Mouse (Mus musculus) ovary, adult 2 months (tissue): ENCODE data around the gene Cnrip1. TPM values are rescaled to one million over a fixed set of nuclear protein-coding genes. Genes with fewer than 3 reads are reported as not detected.

Experiments used
- polyA plus RNA-seq: library from polyadenylated mRNA; depleted of rRNA; stranded (reverse); fragments of >200 nt; gene quantifications from 2 replicates; pipeline ENCODE4 v1.2.3, GENCODE M21; 2012; rRNA removed

Cnrip1 gene
- 16.3 and 22.0 TPM in 2 replicates for polyA plus RNA-seq

GRCm38 (mm10) chr11:17051545-17052475 lies at the start of gene Cnrip1, which contains the start of gene Plek:
Cnrip1 (plus strand) TSS chr11:17051586.
Plek (minus strand) TSS chr11:17052381.

Other genes starting within 250 kb of the Cnrip1 start
- gene Fbxo48, start 100.2 kb upstream of the Cnrip1 start, polyA plus RNA-seq = 0.48 and 0.55 TPM in 2 replicates
- gene Plek, start 795 bp downstream of the Cnrip1 start, polyA plus RNA-seq = 0.70 and 0.80 TPM in 2 replicates
- 30.4 and 139 TPM in 2 replicates for gene Ppp3r1, start 107.7 kb downstream of the Cnrip1 start, polyA plus RNA-seq
- gene Wdr92, start 130.5 kb downstream of the Cnrip1 start, polyA plus RNA-seq = 7.9 and 8.6 TPM in 2 replicates
- gene Pno1, start 160.0 kb downstream of the Cnrip1 start, polyA plus RNA-seq = 3.1 and 4.8 TPM in 2 replicates
- 3.5 and 5.5 TPM in 2 replicates for gene C1d, start 206.0 kb downstream of the Cnrip1 start, polyA plus RNA-seq